Mouse (Mus musculus) midbrain, embryonic 12.5 days (tissue): ENCODE results near the gene Hdac10. TPM values are rescaled to one million over a fixed set of nuclear protein-coding genes. Genes with fewer than 3 reads are reported as not detected.

ENCODE experiments used
- ATAC-seq: fragments of 200-750 bp; cut with Nextera tagmentation; 2 replicates; pipeline ENCODE4 v1.8.0; 2017; ENCODE audit warnings: low read depth, moderate TSS enrichment, moderate library complexity; ENCODE audit not compliant: low FRiP score
- H3K27ac ChIP-seq: fragments of 300-500 bp; sonication (generic); replicated peaks from 2 replicates; pipeline ENCODE4 v1.5.1; 2016; ENCODE audit warnings: mild to moderate bottlenecking
- H3K27me3 ChIP-seq: fragments of 300-500 bp; sonication (generic); 2 replicates; pipeline ENCODE4 v1.6.1; 2016; ENCODE audit warnings: mild to moderate bottlenecking
- H3K36me3 ChIP-seq: fragments of 300-500 bp; sonication (generic); 2 replicates; pipeline ENCODE4 v1.6.1; 2016
- H3K4me1 ChIP-seq: fragments of 300-500 bp; sonication (generic); 2 replicates; pipeline ENCODE4 v1.6.1; 2016
- H3K4me2 ChIP-seq: fragments of 300-500 bp; sonication (generic); replicated peaks from 2 replicates; pipeline ENCODE4 v1.6.1; 2016; ENCODE audit warnings: mild to moderate bottlenecking, moderate library complexity
- H3K4me3 ChIP-seq: fragments of 300-500 bp; sonication (generic); 2 replicates; pipeline ENCODE4 v1.5.1; 2016; ENCODE audit warnings: mild to moderate bottlenecking
- H3K9ac ChIP-seq: fragments of 300-500 bp; sonication (generic); replicated peaks from 2 replicates; pipeline ENCODE4 v1.6.1; 2016; ENCODE audit warnings: mild to moderate bottlenecking, moderate library complexity
- H3K9me3 ChIP-seq: fragments of 300-500 bp; sonication (generic); 2 replicates; pipeline ENCODE4 v1.6.1; 2016; ENCODE audit warnings: mild to moderate bottlenecking
- WGBS: fragments of 180-500 bp; shearing (Covaris S2); methylation state at CpG from one replicate; pipeline ENCODE4 v1.1.7; 2016; 5-methylcytosine and 5-hydroxymethylcytosine counted together
- polyA plus RNA-seq: library from polyadenylated mRNA; unstranded; fragments of >200 nt; fragmentation: Nextera tagmentation; extraction: Ambion mirVana; gene quantifications from 2 replicates; pipeline ENCODE4 v1.2.1, GENCODE M21; 2016

The Hdac10 gene
- polyA plus RNA-seq, 1 experiment from 2014 or later, result 25.1 TPM

DNA sequence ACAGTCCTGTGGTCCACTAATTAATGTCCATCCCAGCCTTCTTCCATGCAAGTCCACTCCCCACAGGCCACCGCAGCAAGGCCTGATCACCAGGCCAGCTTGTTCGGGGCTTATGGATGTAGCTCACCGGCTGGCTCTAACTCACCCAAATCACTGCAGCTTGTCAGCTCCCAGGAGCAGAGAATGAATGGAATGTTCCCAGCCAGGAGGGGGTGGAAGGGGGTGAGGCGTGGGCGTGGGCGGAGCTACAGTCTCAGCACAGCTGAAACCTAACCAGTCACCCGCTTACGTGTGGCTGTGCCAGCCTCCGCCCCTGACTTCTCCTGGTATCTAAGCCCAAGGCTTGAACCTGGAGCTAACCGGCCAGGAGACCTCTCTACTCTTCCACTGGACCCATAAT is 40.9 kb upstream of the Hdac10 start:
- H3K27ac ChIP-seq, result peak overlapping the region; percentile 65
- 0 out of 2 replicates have a peak, but pooled peaks cover 3% of the 10 kb centered on the region for H3K27me3 ChIP-seq
- 0 out of 2 replicates have a peak, but pooled peaks have one; percentile 20 for ATAC-seq
- H3K4me3 ChIP-seq, result no peak overlapping the region
- WGBS, result 8% methylated on average over 10 of the region's 10 CpGs
- peak overlapping the region; percentile 24; the same call in 1 of the 2 replicates for H3K9ac ChIP-seq
- H3K9me3 ChIP-seq, result no peaks in the 10 kb centered on the region
- peak overlapping the region; percentile 19; the same call in 1 of the 2 replicates for H3K4me2 ChIP-seq
- peaks cover 50% of the 10 kb centered on the region for H3K4me1 ChIP-seq
- peaks cover 58% of the 10 kb centered on the region for H3K36me3 ChIP-seq

DNA sequence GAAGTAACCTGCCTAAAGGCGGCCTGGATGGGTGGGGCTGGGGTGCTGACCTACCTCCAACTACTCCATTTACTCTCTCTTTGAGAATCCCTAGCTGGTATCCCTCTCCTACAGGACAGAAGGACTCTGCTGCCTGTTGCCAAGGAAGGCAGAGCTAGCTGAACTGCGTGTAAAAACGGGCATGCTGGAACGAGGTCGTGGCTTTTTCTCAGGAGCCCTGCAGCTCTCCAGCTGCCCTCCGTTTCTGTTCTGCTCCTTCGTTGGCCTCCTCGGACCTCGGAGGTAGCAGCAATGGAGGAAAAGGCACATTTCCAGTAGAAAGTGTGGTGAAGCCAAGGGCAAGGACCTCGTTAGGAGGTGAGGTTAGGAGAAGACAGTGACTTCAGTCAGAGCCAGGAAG is 40.4 kb upstream of the Hdac10 start:
- Histone ChIP-seq H3K4me1 (peaks cover 45% of the 10 kb centered on the region), H3K9me3 (no peaks in the 10 kb centered on the region), H3K9ac (no peak overlapping the region), H3K4me3 (no peak overlapping the region), H3K27me3 (no peaks in the 10 kb centered on the region), H3K27ac (peak overlapping the region; percentile 65), H3K36me3 (peaks cover 64% of the 10 kb centered on the region), H3K4me2 (0 out of 2 replicates have a peak overlapping the region, but pooled peaks have one; percentile 19)
- no peak for ATAC-seq
- 66% methylated on average over 10 of the region's 10 CpGs for whole genome bisulfite sequencing

- ATAC-seq, result no peak
- no peak overlapping the region for H3K9ac ChIP-seq
- no peak overlapping the region for H3K4me2 ChIP-seq
- H3K4me3 ChIP-seq, result no peak overlapping the region
- peaks cover 17% of the 10 kb centered on the region for H3K4me1 ChIP-seq
- no peaks in the 10 kb centered on the region for H3K9me3 ChIP-seq
- no peak overlapping the region for H3K27ac ChIP-seq
- H3K27me3 ChIP-seq, result no peaks in the 10 kb centered on the region
- peaks cover 98% of the 10 kb centered on the region for H3K36me3 ChIP-seq
- WGBS, result 95% methylated on average over 12 of the region's 12 CpGs
Measured at GRCm38 (mm10) chr15:89165478-89165877, 37.0 kb upstream of the Hdac10 start.

DNA sequence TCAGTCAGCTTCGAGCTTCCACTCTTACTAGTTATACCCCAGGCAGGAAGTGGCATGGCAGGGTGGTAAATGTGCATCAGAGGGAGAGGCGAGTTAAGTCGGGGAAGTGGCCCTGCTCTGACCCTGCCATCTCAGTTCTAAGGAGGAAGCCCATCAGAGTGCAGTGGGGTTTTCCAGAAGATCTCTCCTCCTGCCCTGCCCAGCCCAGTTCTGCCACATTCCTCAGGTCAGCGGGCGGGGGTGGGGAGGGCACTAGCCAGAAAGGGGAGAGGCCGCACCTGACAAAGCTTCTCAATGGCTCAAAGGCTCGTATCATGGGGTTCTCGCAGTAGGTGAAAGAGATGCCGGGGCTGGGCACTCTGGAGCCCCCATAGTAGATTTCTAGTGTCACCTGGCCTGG is 32.9 kb upstream of the Hdac10 start:
- H3K4me2 ChIP-seq, result no peak overlapping the region
- no peaks in the 10 kb centered on the region for H3K9me3 ChIP-seq
- peaks cover 100% of the 10 kb centered on the region for H3K36me3 ChIP-seq
- 88% methylated on average over 9 of the region's 9 CpGs for WGBS
- H3K4me1 ChIP-seq, result no peaks in the 10 kb centered on the region
- H3K27me3 ChIP-seq, result no peaks in the 10 kb centered on the region
- no peak overlapping the region for H3K27ac ChIP-seq
- ATAC-seq, result no peak
- H3K9ac ChIP-seq, result no peak overlapping the region
- no peak overlapping the region for H3K4me3 ChIP-seq

GRCm38 (mm10) chr15:89158516-89158915 is 30.0 kb upstream of the Hdac10 start:
- Histone ChIP-seq H3K9ac (no peak overlapping the region), H3K4me1 (no peaks in the 10 kb centered on the region), H3K4me3 (no peak overlapping the region), H3K27ac (no peak overlapping the region), H3K9me3 (no peaks in the 10 kb centered on the region), H3K4me2 (no peak overlapping the region), H3K27me3 (no peaks in the 10 kb centered on the region), H3K36me3 (peaks cover 99% of the 10 kb centered on the region)
- ATAC-seq, result no peak
- WGBS, result 95% methylated on average over 16 of the region's 16 CpGs

- no peaks in the 10 kb centered on the region; the same call in 1 of the 2 replicates for H3K4me1 ChIP-seq
- H3K27me3 ChIP-seq, result no peaks in the 10 kb centered on the region
- no peak overlapping the region for H3K4me2 ChIP-seq
- WGBS, result 75% methylated on average over 7 of the region's 7 CpGs
- peak; percentile 39; the same call in 1 of the 2 replicates for ATAC-seq
- H3K36me3 ChIP-seq, result peaks cover 93% of the 10 kb centered on the region
- no peaks in the 10 kb centered on the region for H3K9me3 ChIP-seq
- no peak overlapping the region for H3K4me3 ChIP-seq
- no peak overlapping the region for H3K9ac ChIP-seq
- no peak overlapping the region for H3K27ac ChIP-seq
Measured at GRCm38 (mm10) chr15:89157954-89158353, 29.5 kb upstream of the Hdac10 start.

GRCm38 (mm10) chr15:89152312-89152711 is 23.8 kb upstream of the Hdac10 start:
- H3K9me3 ChIP-seq, result no peaks in the 10 kb centered on the region
- peak overlapping the region; percentile 29 for H3K4me2 ChIP-seq
- H3K36me3 ChIP-seq, result peaks cover 37% of the 10 kb centered on the region
- H3K27me3 ChIP-seq, result peaks cover 10% of the 10 kb centered on the region; the same call in 1 of the 2 replicates
- peaks cover 34% of the 10 kb centered on the region for H3K4me1 ChIP-seq
- peak; percentile 68 for ATAC-seq
- H3K27ac ChIP-seq, result peak overlapping the region; percentile 73
- H3K9ac ChIP-seq, result peak overlapping the region; percentile 4; the same call in 1 of the 2 replicates
- no peak overlapping the region for H3K4me3 ChIP-seq

DNA sequence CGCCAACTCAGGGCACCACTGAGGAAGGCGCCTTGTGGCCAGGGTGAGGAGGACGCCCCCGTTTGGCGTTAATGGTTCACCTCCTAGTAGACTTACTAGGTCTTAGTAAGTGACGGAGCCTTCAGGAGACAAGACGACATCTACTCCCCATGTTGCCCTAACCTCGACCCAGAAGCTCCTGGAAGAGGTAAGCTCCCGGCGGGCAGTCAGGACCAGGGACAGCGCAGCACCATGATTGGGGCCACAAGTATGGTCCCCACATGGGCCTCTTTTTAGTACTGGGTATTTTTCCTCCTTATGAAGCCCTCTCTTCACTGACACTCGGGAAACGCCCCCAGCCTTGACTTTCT is 21.5 kb upstream of the Hdac10 start:
- 1% methylated on average over 13 of the region's 13 CpGs for WGBS
- 0 out of 2 replicates have a peak, but pooled peaks have one; percentile 3 for ATAC-seq
- H3K4me1 ChIP-seq, result peaks cover 48% of the 10 kb centered on the region

DNA sequence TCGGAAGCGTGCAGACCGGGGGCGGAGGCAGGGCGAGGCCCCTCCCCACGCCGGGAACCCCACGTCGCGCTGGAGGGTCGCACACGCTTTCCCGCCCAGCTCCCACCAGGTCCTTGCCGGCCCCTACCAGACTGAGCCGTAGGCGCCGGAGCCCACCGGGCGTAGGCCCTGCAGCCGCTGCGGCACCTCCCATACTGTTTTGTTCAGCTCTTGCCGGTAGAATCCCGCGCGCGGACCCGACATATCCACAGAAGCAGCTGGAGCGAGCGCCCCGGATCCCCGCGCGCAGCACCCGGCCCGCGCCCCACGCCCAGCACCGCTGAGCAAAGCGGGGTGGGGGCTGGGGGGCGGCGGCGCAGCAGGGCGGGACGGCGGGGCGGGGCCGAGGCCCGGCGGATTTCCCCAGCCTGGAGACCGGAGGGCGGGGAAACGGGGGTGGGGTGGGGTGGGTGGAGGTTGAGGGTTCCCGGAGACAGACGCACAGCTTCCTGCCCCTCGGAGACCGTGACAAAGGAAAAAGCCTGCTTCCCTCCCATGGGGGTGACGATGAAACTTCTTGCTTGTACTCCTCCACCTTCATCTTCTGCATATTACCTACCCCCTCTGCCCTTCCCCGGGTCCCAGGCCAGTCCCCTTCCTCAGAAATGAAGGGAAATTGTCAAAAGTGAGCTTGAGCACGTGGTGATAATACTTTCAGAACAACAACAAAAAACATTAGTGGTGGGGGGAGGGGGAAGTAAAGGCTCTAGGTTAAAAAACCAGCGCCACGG is 21.0 kb upstream of the Hdac10 start, which contains the start of gene Mapk11:
TSS of gene Mapk11 (minus strand) at position 358 of the 770 bp plus-strand sequence.
- Histone ChIP-seq H3K27ac (peak within 1 kb of the TSS; percentile 90), H3K9me3 (no peaks in the 10 kb centered on the region), H3K36me3 (peaks cover 27% of the 10 kb centered on the region), H3K4me2 (peak within 1 kb of the TSS; percentile 78), H3K27me3 (peaks cover 12% of the 10 kb centered on the region), H3K4me3 (peak within 1 kb of the TSS; percentile 82), H3K4me1 (peaks cover 48% of the 10 kb centered on the region), H3K9ac (peak within 1 kb of the TSS; percentile 95)
- peak; percentile 70 for ATAC-seq
- WGBS, result under 1% methylated on average over 51 of the region's 61 CpGs

More for the DNA sequence above, 21.5 kb upstream of the Hdac10 start:
- H3K9ac ChIP-seq, result peak overlapping the region; percentile 95
- H3K9me3 ChIP-seq, result no peaks in the 10 kb centered on the region
- peaks cover 27% of the 10 kb centered on the region for H3K36me3 ChIP-seq
- H3K4me2 ChIP-seq, result peak overlapping the region; percentile 78
- H3K27me3 ChIP-seq, result peaks cover 12% of the 10 kb centered on the region
- H3K27ac ChIP-seq, result peak overlapping the region; percentile 90
- H3K4me3 ChIP-seq, result peak overlapping the region; percentile 82

DNA sequence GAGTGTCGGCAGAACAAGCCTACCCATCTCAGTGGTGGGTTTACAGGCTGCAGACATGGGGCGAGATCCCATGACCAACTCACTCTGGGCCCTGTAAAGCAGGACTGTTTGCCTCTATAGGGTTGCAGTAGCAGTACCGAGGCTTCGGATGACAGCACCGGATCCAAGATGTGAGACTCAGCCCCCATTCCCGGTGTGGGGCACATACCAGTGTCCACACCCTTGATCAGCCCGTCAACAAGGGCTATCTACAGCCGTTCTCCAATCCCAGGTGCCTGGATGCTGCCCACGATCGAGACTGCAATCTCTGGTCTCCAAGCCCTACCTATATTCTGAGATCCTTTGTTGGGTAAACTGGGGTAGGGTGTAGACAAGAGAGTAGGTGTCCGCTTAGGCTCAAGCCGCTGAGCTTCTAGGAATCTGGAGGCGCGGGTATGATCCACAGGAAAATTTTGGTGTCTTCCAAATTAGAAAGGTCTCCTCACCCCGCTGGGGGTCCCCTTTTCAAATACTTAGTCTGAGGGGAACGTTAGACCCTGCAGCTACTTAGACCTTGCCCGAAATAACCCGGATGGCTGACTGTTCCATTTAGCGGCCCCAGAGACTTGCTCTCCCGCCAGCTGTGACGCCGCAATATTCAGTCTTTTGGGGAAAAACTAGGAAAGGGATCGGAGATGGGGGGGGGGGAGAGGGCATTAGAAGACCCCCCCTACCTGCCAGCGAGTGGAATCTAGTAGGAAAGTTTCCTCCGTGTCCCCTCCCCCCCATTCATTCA is 20.2 kb upstream of the Hdac10 start:
- Histone ChIP-seq H3K4me3 (peak overlapping the region; percentile 82), H3K36me3 (peaks cover 27% of the 10 kb centered on the region), H3K27ac (peak overlapping the region; percentile 90), H3K4me1 (peaks cover 48% of the 10 kb centered on the region), H3K27me3 (peaks cover 12% of the 10 kb centered on the region), H3K9me3 (no peaks in the 10 kb centered on the region), H3K4me2 (peak overlapping the region; percentile 78), H3K9ac (peak overlapping the region; percentile 95)
- ATAC-seq, result no peak
- 4% methylated on average over 25 of the region's 25 CpGs for whole genome bisulfite sequencing

DNA sequence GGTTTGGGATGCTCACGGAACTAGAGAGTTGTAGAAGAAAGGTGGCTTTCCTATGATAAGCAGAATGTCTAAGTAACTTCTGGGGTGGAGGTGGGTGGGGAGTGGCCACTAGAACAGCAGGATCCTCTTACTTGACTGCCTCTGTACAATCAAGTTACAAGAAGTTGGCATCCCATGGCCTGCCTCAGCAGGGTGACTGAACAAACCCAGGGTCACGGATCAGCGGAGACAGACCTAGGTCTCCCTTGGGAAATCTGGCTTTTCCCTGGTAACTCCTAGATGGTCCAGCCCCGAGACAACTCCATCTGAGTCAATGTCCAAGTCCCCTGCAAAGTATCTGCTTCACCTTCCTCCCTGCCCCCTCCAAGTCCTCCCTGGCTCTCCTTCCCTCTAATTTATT is 19.4 kb upstream of the Hdac10 start:
- no peak for ATAC-seq
- Histone ChIP-seq H3K9ac (peak overlapping the region; percentile 95; the same call in 1 of the 2 replicates), H3K4me1 (peaks cover 48% of the 10 kb centered on the region), H3K27ac (no peak overlapping the region), H3K36me3 (peaks cover 34% of the 10 kb centered on the region), H3K4me3 (peak overlapping the region; percentile 82), H3K4me2 (peak overlapping the region; percentile 78), H3K9me3 (no peaks in the 10 kb centered on the region), H3K27me3 (peaks cover 12% of the 10 kb centered on the region)
- 33% methylated on average over 4 of the region's 4 CpGs for WGBS

GRCm38 (mm10) chr15:89147456-89147855 is 19.0 kb upstream of the Hdac10 start:
- peak overlapping the region; percentile 78 for H3K4me2 ChIP-seq
- H3K4me3 ChIP-seq, result peak overlapping the region; percentile 82
- H3K27ac ChIP-seq, result no peak overlapping the region
- ATAC-seq, result no peak
- H3K4me1 ChIP-seq, result peaks cover 43% of the 10 kb centered on the region
- no peaks in the 10 kb centered on the region for H3K9me3 ChIP-seq
- WGBS, result 18% methylated on average over 10 of the region's 10 CpGs
- H3K36me3 ChIP-seq, result peaks cover 38% of the 10 kb centered on the region
- peak overlapping the region; percentile 66; the same call in 1 of the 2 replicates for H3K9ac ChIP-seq
- H3K27me3 ChIP-seq, result peaks cover 15% of the 10 kb centered on the region
